Mouse (Mus musculus): ENCODE results near the gene Opalin. TPM values are rescaled to one million over a fixed set of nuclear protein-coding genes. Genes with fewer than 3 reads are reported as not detected.
A peak's percentile ranks its signal among the peaks of the same experiment; 100 is the strongest.

The Opalin gene
- polyA plus RNA-seq, 1 experiment from 2014 or later = not detected

DNA sequence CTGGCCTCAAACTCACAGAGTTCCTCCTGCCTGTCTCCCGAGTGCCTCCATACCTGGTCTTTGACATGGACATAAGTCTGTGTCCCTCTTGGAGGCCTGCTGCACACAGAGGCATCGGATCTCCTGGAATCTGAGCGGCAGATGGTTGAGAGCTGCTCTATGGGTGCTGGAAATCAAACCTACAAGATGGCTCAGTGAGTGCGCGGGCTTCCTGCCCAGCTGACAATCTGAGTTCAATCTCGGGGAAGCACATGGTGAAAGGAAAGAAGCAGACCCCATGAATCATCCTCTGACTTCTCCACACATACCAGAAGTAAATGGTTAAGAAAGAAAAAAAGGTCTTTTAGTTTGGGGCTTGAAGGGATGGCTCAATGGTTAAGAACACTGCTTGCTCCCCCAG lies 45.0 kb downstream of the Opalin start:
- Histone ChIP-seq H3K36me3 (no peaks in the 10 kb centered on the region), H3K9me3 (replicated peaks) (no peaks in the 10 kb centered on the region), H3K27me3 (no peaks in the 10 kb centered on the region), H3K4me1 (no peaks in the 10 kb centered on the region), H3K4me3 (replicated peaks) (no peak overlapping the region), H3K9ac (no peak overlapping the region), H3K27ac (no peak overlapping the region), H3K4me2 (no peak overlapping the region)
- 73% methylated on average over 6 of the region's 6 CpGs for WGBS
- ATAC-seq (replicated peaks; ENCODE audit: low FRiP score) = no peak

DNA sequence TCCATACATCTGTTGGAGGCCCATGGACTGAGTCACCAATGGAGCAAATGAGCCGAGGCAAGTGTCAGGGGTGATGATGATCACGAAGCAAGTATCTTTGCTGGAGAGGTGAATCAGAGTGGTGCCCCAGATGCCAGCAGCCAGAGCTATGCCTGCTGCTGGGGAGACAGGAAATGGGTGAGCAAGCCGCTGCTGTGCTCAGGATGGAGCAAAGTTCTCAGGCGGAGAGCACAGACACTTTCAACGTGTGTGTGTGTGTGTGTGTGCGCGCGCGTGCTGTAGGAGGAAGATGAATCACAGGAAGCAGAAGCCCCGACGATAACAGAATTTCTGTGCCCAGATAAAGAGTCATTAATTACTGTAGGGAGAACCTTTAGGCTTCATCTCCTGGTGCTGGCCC lies 45.9 kb downstream of the Opalin start:
- WGBS = 65% methylated on average over 11 of the region's 11 CpGs
- no peak for ATAC-seq (replicated peaks; ENCODE audit: low FRiP score)

DNA sequence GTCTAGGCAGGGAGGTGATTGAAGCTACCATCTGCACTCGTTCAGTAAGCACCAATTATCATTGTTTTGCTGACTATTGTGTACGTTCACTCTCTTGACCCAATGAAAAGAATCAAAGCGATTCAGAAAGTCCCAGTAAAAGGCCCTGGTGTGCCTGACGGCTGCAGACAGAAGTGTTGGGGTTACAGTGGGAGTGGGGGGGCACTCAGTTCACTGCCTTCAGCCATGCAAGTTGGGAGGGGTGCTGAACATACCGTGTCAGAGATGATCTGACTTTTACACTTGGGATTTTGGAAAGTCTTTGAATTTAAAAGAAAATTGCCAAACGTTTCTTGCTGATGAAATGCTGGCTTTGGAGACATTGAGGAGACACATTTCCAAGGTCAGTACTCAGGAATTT lies 46.8 kb downstream of the Opalin start:
- no peak for ATAC-seq (replicated peaks; ENCODE audit: low FRiP score)
- Histone ChIP-seq H3K27ac (no peak overlapping the region), H3K36me3 (no peaks in the 10 kb centered on the region), H3K27me3 (no peaks in the 10 kb centered on the region), H3K4me2 (no peak overlapping the region), H3K9me3 (replicated peaks) (no peaks in the 10 kb centered on the region), H3K4me3 (replicated peaks) (no peak overlapping the region), H3K4me1 (no peaks in the 10 kb centered on the region), H3K9ac (no peak overlapping the region)
- WGBS = 76% methylated on average over 6 of the region's 6 CpGs

More for the DNA sequence above, 45.9 kb downstream of the Opalin start:
- Histone ChIP-seq H3K27ac (no peak overlapping the region), H3K4me1 (no peaks in the 10 kb centered on the region), H3K4me2 (no peak overlapping the region), H3K27me3 (no peaks in the 10 kb centered on the region), H3K36me3 (no peaks in the 10 kb centered on the region), H3K9ac (no peak overlapping the region), H3K4me3 (replicated peaks) (no peak overlapping the region), H3K9me3 (replicated peaks) (no peaks in the 10 kb centered on the region)

DNA sequence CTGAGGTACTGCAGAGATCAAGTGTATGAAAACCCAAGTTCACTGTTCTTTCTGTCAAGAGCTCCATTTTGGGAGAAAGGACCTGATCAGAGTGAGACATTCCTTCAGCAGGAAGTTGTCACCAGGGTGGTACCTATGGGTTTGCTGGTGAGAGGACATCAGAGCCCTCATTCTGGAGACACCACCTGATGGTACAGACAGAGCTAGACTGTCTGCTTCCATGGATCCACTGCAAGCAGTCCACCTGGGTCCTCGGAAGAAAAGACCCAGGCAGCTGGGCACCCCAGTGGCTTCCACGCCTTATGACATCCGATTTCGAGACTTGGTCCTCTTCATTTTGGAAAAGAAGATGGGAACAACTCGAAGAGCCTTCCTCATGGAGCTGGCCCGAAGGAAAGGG lies 47.7 kb downstream of the Opalin start, which contains the start of gene Dntt:
TSS of gene Dntt (plus strand) at position 57 of the 400 bp plus-strand sequence.
- H3K27ac ChIP-seq = no peak within 1 kb of the TSS
- no peak for ATAC-seq (replicated peaks; ENCODE audit: low FRiP score)
- no peaks in the 10 kb centered on the region for H3K4me1 ChIP-seq
- no peaks in the 10 kb centered on the region for H3K36me3 ChIP-seq
- WGBS = 82% methylated on average over 6 of the region's 6 CpGs
- H3K4me3 ChIP-seq (replicated peaks) = no peak within 1 kb of the TSS
- no peak within 1 kb of the TSS for H3K9ac ChIP-seq
- no peak within 1 kb of the TSS for H3K4me2 ChIP-seq
- no peaks in the 10 kb centered on the region for H3K9me3 ChIP-seq (replicated peaks)
- no peaks in the 10 kb centered on the region for H3K27me3 ChIP-seq

DNA sequence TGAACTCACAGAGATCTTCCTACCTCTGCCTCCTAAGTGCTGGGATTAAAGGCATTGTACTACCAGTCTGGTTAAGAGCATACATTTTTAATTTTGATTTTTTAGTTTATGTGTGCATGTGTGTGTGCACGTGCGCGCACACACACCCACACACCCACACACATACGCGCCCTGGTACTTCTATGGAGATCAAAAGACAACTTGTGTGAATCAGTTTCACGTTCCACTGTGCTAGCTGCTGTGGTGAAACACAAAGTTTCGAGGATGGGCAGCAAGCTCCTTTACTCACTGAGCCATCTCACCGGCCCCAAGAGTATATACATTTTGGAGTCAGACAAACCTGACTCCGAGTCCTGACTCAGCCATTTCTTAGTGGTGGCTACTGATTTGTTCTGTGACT lies 49.3 kb downstream of the Opalin start:
- ATAC-seq (replicated peaks; ENCODE audit: low FRiP score) = no peak
- H3K36me3 ChIP-seq = no peaks in the 10 kb centered on the region
- WGBS = 93% methylated on average over 9 of the region's 9 CpGs

DNA sequence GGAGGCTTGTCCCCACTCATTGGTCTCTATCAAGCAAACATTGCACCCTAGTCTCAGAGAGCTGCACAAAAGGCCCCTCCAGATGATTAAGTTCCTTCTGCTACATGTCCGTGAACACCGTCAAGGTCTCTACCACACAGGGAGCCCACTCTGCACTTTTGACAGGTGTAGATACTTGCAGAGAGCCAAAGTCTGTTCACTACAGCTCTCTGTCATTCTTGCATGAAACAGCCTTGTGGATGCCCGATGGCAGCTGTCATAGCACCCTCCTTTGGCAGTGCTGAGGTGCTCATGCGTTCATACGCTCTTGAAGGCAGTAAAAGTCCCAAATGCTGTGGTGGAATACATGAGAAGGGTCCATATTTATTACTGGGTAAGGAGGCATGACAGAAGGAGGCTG lies 49.9 kb downstream of the Opalin start:
- ATAC-seq (replicated peaks; ENCODE audit: low FRiP score) = no peak
- Histone ChIP-seq H3K9me3 (replicated peaks) (no peaks in the 10 kb centered on the region), H3K36me3 (no peaks in the 10 kb centered on the region), H3K27ac (no peak overlapping the region), H3K4me3 (replicated peaks) (no peak overlapping the region), H3K27me3 (no peaks in the 10 kb centered on the region), H3K4me1 (no peaks in the 10 kb centered on the region), H3K9ac (no peak overlapping the region), H3K4me2 (no peak overlapping the region)
- WGBS = 86% methylated on average over 5 of the region's 5 CpGs

More for the DNA sequence above, 49.3 kb downstream of the Opalin start:
- no peak overlapping the region for H3K4me2 ChIP-seq
- no peaks in the 10 kb centered on the region for H3K27me3 ChIP-seq
- H3K4me1 ChIP-seq = no peaks in the 10 kb centered on the region
- H3K27ac ChIP-seq = no peak overlapping the region
- H3K4me3 ChIP-seq (replicated peaks) = no peak overlapping the region
- no peak overlapping the region for H3K9ac ChIP-seq
- H3K9me3 ChIP-seq (replicated peaks) = no peaks in the 10 kb centered on the region

DNA sequence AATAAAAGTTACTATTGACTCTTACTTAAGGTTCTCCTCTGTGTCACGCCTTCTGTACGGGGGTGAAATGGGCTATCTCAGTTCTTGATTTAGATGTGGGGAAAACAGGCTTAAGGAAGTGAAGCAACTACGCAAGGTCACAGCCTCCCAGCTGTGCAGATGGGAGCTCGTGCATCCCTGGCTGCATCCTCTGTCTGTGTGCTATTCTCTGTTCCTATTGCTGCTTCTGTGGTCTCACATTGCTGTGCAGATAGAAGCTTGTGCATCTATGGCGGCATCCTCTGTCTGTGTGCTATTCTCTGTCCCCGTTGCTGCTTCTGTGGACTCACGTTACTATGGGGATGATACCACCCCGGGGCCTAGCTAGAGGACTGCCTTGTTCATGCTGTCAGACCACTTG lies 50.4 kb downstream of the Opalin start:
- no peak overlapping the region for H3K4me2 ChIP-seq
- no peak overlapping the region for H3K4me3 ChIP-seq (replicated peaks)
- no peaks in the 10 kb centered on the region for H3K9me3 ChIP-seq (replicated peaks)
- 89% methylated on average over 8 of the region's 8 CpGs for WGBS
- no peak overlapping the region for H3K9ac ChIP-seq
- H3K27me3 ChIP-seq = no peaks in the 10 kb centered on the region
- no peaks in the 10 kb centered on the region for H3K4me1 ChIP-seq
- H3K27ac ChIP-seq = no peak overlapping the region
- H3K36me3 ChIP-seq = no peaks in the 10 kb centered on the region
- ATAC-seq (replicated peaks; ENCODE audit: low FRiP score) = no peak

DNA sequence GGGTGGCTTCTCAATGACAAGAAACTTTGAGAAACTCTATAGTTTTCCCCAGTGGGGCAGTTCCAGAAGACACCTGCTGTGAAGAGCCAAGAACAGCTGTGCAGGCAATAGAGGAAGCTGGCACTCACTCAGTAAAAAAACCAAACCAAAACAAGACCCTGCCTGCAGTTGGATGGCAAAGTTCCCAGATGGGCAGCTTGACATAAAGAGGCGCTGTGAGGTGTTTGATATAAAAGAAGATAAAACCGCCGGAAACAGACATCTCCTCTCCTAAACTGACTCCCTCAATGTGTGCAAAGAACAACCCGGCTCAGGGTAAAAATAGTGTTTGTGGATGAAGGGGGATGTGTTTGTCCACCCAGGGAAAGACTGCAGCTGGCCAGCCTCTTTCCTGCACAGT lies 54.7 kb downstream of the Opalin start:
- Histone ChIP-seq H3K9me3 (replicated peaks) (no peaks in the 10 kb centered on the region), H3K4me1 (no peaks in the 10 kb centered on the region), H3K27ac (no peak overlapping the region), H3K36me3 (no peaks in the 10 kb centered on the region), H3K9ac (no peak overlapping the region), H3K4me3 (replicated peaks) (no peak overlapping the region), H3K27me3 (no peaks in the 10 kb centered on the region), H3K4me2 (no peak overlapping the region)
- ATAC-seq (replicated peaks; ENCODE audit: low FRiP score) = no peak
- WGBS = 81% methylated on average over 4 of the region's 4 CpGs

DNA sequence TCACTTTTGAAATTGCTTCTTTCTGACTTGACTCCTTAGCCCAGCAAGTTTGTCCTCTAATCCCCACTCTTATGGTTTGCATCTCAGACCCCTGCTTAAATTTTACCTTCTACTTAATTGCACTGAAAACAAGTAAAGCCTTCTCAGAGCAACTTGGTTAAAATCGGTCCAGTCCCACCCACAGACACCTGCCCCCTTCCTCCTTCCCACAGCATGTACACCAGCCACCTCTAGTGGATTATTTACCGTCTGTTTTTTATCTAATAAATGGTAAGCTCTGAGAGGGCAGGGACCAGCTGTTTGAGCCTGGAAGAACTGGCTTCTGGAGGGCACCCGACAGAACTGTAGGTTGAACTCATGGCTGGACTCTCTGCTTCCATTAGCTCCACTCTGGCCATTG lies 56.4 kb downstream of the Opalin start:
- peaks cover 4% of the 10 kb centered on the region for H3K4me1 ChIP-seq
- WGBS = 75% methylated on average over 3 of the region's 3 CpGs
- H3K36me3 ChIP-seq = no peaks in the 10 kb centered on the region
- H3K27ac ChIP-seq = no peak overlapping the region
- no peak for ATAC-seq (replicated peaks; ENCODE audit: low FRiP score)
- no peaks in the 10 kb centered on the region for H3K9me3 ChIP-seq (replicated peaks)
- no peak overlapping the region for H3K4me3 ChIP-seq (replicated peaks)
- no peak overlapping the region for H3K9ac ChIP-seq
- no peak overlapping the region for H3K4me2 ChIP-seq
- no peaks in the 10 kb centered on the region for H3K27me3 ChIP-seq

DNA sequence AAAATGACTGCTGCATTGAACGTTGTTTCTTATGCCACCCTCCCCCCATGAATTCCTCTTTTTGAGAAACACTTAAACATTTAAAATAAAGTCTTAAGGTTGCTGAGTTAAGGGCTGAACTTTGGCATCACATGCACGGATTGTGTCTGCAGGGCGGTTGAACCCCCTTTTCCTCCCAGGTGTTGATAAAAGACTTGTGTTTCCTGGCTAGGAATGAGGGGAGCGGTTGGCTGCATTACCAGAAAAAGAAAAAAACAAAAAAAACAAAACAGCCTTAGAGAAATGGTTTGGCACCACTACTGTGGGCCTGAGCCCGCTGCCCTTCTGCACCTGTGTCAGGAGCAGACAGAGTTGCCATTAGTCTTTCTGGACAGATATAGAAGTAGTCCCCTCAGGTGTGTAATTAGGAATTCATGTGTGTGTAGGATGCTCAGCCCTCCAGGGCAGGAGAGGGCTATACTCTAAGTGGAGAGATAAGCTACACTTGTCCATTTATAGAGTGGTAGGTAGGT lies 57.7 kb downstream of the Opalin start:
- 74% methylated on average over 5 of the region's 5 CpGs for WGBS
- H3K4me3 ChIP-seq (replicated peaks) = no peak overlapping the region
- no peak overlapping the region for H3K9ac ChIP-seq
- no peaks in the 10 kb centered on the region for H3K36me3 ChIP-seq
- no peak overlapping the region for H3K4me2 ChIP-seq
- H3K9me3 ChIP-seq (replicated peaks) = no peaks in the 10 kb centered on the region
- no peak overlapping the region for H3K27ac ChIP-seq
- no peak for ATAC-seq (replicated peaks; ENCODE audit: low FRiP score)
- H3K27me3 ChIP-seq = no peaks in the 10 kb centered on the region
- peaks cover 4% of the 10 kb centered on the region for H3K4me1 ChIP-seq

DNA sequence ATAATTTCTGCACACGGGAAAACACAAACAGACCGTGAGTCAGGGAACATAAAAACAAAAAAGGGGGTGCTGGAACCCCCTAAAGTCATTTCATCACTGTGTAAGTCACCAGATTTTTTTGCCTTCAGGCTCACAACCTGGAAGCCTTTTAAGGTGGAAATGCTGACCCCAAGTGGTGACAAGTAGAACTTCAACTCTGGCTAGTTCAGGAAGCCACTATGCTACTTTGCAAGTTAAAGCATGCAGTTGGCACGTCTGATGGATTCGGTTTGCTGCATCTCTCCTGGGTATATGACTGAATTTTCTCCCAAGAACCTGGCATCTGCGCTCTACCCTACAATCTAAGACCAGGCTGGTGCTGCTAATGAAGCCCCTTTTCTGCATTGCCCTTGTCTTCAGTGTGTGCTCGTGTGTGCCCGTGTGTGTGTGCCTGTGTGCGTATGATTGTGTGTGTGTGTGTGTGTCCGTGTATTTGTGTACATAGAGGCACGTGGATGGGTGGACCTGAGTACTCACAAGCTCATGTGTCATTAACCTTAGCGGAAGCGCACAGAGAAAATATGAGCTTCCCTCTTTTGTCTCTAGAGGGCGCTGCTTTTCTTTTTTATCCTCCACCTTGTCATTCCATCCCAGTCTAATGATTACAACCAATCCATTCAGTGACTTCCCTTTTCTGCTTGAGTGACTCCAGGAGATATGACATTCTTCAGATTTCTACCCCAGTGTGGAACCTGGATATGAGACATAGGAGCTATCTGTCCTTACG lies 60.8 kb downstream of the Opalin start:
- peak; percentile 46 for ATAC-seq (replicated peaks; ENCODE audit: low FRiP score)
- WGBS = 15% methylated on average over 14 of the region's 14 CpGs
- Histone ChIP-seq H3K9ac (peak overlapping the region; percentile 29; the same call in 1 of the 2 replicates), H3K27ac (no peak overlapping the region), H3K36me3 (no peaks in the 10 kb centered on the region), H3K27me3 (peaks cover 9% of the 10 kb centered on the region), H3K4me1 (peaks cover 8% of the 10 kb centered on the region), H3K4me2 (peak overlapping the region; percentile 56), H3K4me3 (replicated peaks) (peak overlapping the region; percentile 12; the same call in 1 of the 2 replicates), H3K9me3 (replicated peaks) (no peaks in the 10 kb centered on the region)

DNA sequence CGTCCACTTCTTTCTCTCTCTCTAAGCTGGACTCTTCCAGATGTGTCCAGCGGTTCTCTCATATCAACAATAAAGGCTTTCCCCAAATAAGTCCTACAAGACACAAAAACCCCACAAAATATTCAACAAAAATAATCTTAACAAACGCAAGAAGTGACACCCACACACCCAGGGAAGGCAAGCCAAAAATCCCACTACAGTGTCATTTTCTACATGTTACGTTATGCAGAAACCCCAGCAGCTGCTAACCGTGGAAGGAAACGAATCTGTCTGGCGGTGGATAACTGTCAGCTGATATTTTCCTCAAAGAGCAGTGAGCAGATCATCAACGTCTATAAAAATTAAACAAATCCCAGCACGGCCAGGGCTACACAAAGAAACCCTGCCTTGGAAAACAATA lies 62.9 kb downstream of the Opalin start:
- Histone ChIP-seq H3K4me3 (replicated peaks) (no peak overlapping the region), H3K9me3 (replicated peaks) (no peaks in the 10 kb centered on the region), H3K9ac (no peak overlapping the region), H3K36me3 (no peaks in the 10 kb centered on the region), H3K4me2 (no peak overlapping the region), H3K27me3 (peaks cover 9% of the 10 kb centered on the region), H3K4me1 (peaks cover 8% of the 10 kb centered on the region), H3K27ac (no peak overlapping the region)
- 28% methylated on average over 9 of the region's 9 CpGs for WGBS
- ATAC-seq (replicated peaks; ENCODE audit: low FRiP score) = no peak
